ENCODE assay signal across 28 mouse cellular contexts in genomic region chr15:20835887-20836286, GRCm38 (mm10).
DNase-seq lines count a peak whose midpoint lies in the region; ATAC-seq lines count a peak whose summit lies in the region.
"Had no signal": no experiment of that assay in that cellular context is flagged by ENCODE, and none has a peak within 500 bp of the region (broad histone marks: within the 10 kb centered on the region; RNA-seq: fewer than 3 reads in every experiment).

No protein-coding gene starts in this region.

- H3K27me3 ChIP-seq in midbrain, embryonic 14.5 days (ENCODE audit: control insufficient read depth, insufficient read depth, low read length), result no peaks in the 10 kb centered on the region
- H3K27me3 ChIP-seq in midbrain, embryonic 10.5 days (ENCODE audit: low read depth, poor library complexity, severe bottlenecking), result no peaks in the 10 kb centered on the region
- no peaks in the 10 kb centered on the region for H3K27me3 ChIP-seq in hindbrain, embryonic 13.5 days
- H3K27me3 ChIP-seq: intestine, embryonic 15.5 days; limb, embryonic 12.5 days; midbrain, embryonic 12.5 days; stomach, embryonic 15.5 days had no signal

- H3K4me1 ChIP-seq in midbrain, embryonic 14.5 days (ENCODE audit: control insufficient read depth, insufficient read depth, low read length), result no peaks in the 10 kb centered on the region
- no peaks in the 10 kb centered on the region for H3K4me1 ChIP-seq in midbrain, embryonic 10.5 days
- peaks cover 7% of the 10 kb centered on the region for H3K4me1 ChIP-seq in hindbrain, embryonic 13.5 days (replicated peaks)
- H3K4me1 ChIP-seq: intestine, embryonic 15.5 days; limb, embryonic 12.5 days; midbrain, embryonic 12.5 days; stomach, embryonic 15.5 days had no signal

- no peaks in the 10 kb centered on the region for H3K9me3 ChIP-seq in midbrain, embryonic 14.5 days (ENCODE audit: control insufficient read depth, low read length)
- no peaks in the 10 kb centered on the region for H3K9me3 ChIP-seq in midbrain, embryonic 10.5 days (replicated peaks)
- H3K9me3 ChIP-seq in hindbrain, embryonic 13.5 days, result no peaks in the 10 kb centered on the region
- H3K9me3 ChIP-seq: intestine, embryonic 15.5 days; limb, embryonic 12.5 days; midbrain, embryonic 12.5 days; stomach, embryonic 15.5 days had no signal

- no peak overlapping the region for H3K4me2 ChIP-seq in midbrain, embryonic 14.5 days (ENCODE audit: low read length)
- H3K4me2 ChIP-seq in hindbrain, embryonic 13.5 days, result no peak overlapping the region
- H3K4me2 ChIP-seq: heart, embryonic 11.5 days; intestine, embryonic 15.5 days; limb, embryonic 12.5 days; liver, embryonic 11.5 days; midbrain, embryonic 12.5 days; stomach, embryonic 15.5 days had no signal

- WGBS in midbrain, embryonic 14.5 days, result 59% methylated on average over 1 of the region's 1 CpGs
- 84% methylated on average over 1 of the region's 1 CpGs for WGBS in midbrain, embryonic 10.5 days
- 32% methylated on average over 1 of the region's 1 CpGs for WGBS in hindbrain, embryonic 13.5 days

- no peaks in the 10 kb centered on the region for H3K36me3 ChIP-seq in midbrain, embryonic 14.5 days (ENCODE audit: control insufficient read depth, insufficient read depth, low read length)
- no peaks in the 10 kb centered on the region for H3K36me3 ChIP-seq in midbrain, embryonic 10.5 days
- H3K36me3 ChIP-seq in hindbrain, embryonic 13.5 days, result no peaks in the 10 kb centered on the region
- H3K36me3 ChIP-seq: intestine, embryonic 15.5 days; limb, embryonic 12.5 days; midbrain, embryonic 12.5 days; stomach, embryonic 15.5 days had no signal

- H3K4me3 ChIP-seq in midbrain, embryonic 14.5 days (replicated peaks; ENCODE audit: low read depth, low read length), result no peak overlapping the region
- H3K4me3 ChIP-seq in midbrain, embryonic 10.5 days, result no peak overlapping the region
- no peak overlapping the region for H3K4me3 ChIP-seq in hindbrain, embryonic 13.5 days
- H3K4me3 ChIP-seq: intestine, embryonic 15.5 days; limb, embryonic 12.5 days; midbrain, embryonic 12.5 days; myocyte; stomach, embryonic 15.5 days had no signal

- no peak overlapping the region for H3K9ac ChIP-seq in midbrain, embryonic 14.5 days (replicated peaks; ENCODE audit: low read length)
- H3K9ac ChIP-seq in hindbrain, embryonic 13.5 days, result no peak overlapping the region
- H3K9ac ChIP-seq: intestine, embryonic 15.5 days; limb, embryonic 12.5 days; liver, postnatal 0 days; midbrain, embryonic 12.5 days; stomach, embryonic 15.5 days had no signal

- H3K27ac ChIP-seq in midbrain, embryonic 14.5 days (replicated peaks; ENCODE audit: low read depth, low read length), result no peak overlapping the region
- H3K27ac ChIP-seq in midbrain, embryonic 10.5 days (replicated peaks), result no peak overlapping the region
- peak overlapping the region; percentile 66 for H3K27ac ChIP-seq in hindbrain, embryonic 13.5 days
- H3K27ac ChIP-seq: intestine, embryonic 15.5 days; limb, embryonic 12.5 days; macrophage; midbrain, embryonic 12.5 days; stomach, embryonic 15.5 days had no signal

- DNase-seq in midbrain, embryonic 14.5 days, result peak; percentile 12
- no peak for DNase-seq in midbrain, embryonic 10.5 days (ENCODE audit: low spot score)
- DNase-seq in embryo, embryonic 11.5 days (ENCODE audit: low read depth, low spot score), result peak; percentile 11
- peak; percentile 1 for DNase-seq in retina, postnatal 1 day
- no peak for DNase-seq in T-cell, adult 2 months (ENCODE audit: low spot score)
- no peak for DNase-seq in spleen, postnatal 36 days (ENCODE audit: low spot score in 2 of 2)
- DNase-seq: adrenal gland, postnatal 10 days; cerebellum, adult 2 months; gastrocnemius, postnatal 14 days; heart, adult 11 months; kidney, adult 8-10 months; kidney, postnatal 14 days; layer of hippocampus, postnatal 36 days; liver, postnatal 0 days; right cerebral cortex, postnatal 25 days; thymus, postnatal 36 days had no signal

- ATAC-seq in midbrain, embryonic 14.5 days (ENCODE audit: low FRiP score, low TSS enrichment), result no peak; the same call in 1 of the 2 replicates
- ATAC-seq in hindbrain, embryonic 13.5 days (ENCODE audit: low FRiP score), result no peak
- ATAC-seq: activated CD4-positive, CD25-positive, alpha-beta regulatory T cell, adult 4 months; forebrain, embryonic 14.5 days; intestine, embryonic 15.5 days; liver, postnatal 0 days; lung, postnatal 0 days had no signal

Comparison
In these comparisons a context has a peak if more than half of its experiments do, and no peak if none do; other contexts are left out.
1. DNase-seq: peak in midbrain, embryonic 14.5 days (single experiment), embryo, embryonic 11.5 days (single experiment) and retina, postnatal 1 day (single experiment); none in midbrain, embryonic 10.5 days (single experiment), T-cell, adult 2 months (single experiment) and spleen, postnatal 36 days (0 of 2).